Mouse (Mus musculus) limb, embryonic 11.5 days (tissue): ENCODE results near the gene Fgd6. TPM values are rescaled to one million over a fixed set of nuclear protein-coding genes. Genes with fewer than 3 reads are reported as not detected.

Experiments used
- ATAC-seq: fragments of 200-750 bp; cut with Nextera tagmentation; 2 replicates; pipeline ENCODE4 v1.8.0; 2017; ENCODE audit warnings: low read depth; ENCODE audit not compliant: insufficient number of reproducible peaks, low FRiP score, low TSS enrichment
- DNase-seq: peaks from one replicate; pipeline ENCODE4 v3.0.0-alpha.2; 2015; ENCODE audit warnings: low spot score
- H3K27ac ChIP-seq: fragments of 300-500 bp; sonication (generic); replicated peaks from 2 replicates; pipeline ENCODE4 v1.5.1; 2014; ENCODE audit warnings: low read depth, mild to moderate bottlenecking, low read length
- H3K27me3 ChIP-seq: fragments of 300-500 bp; sonication (generic); 2 replicates; pipeline ENCODE4 v1.6.1; 2014; ENCODE audit warnings: mild to moderate bottlenecking, low read length, mixed read lengths; ENCODE audit not compliant: control insufficient read depth, insufficient read depth
- H3K36me3 ChIP-seq: fragments of 300-500 bp; sonication (generic); 2 replicates; pipeline ENCODE4 v1.6.1; 2014; ENCODE audit warnings: mild to moderate bottlenecking, low read length, moderate library complexity, mixed read lengths; ENCODE audit not compliant: control insufficient read depth, insufficient read depth
- H3K4me1 ChIP-seq: fragments of 300-500 bp; sonication (generic); 2 replicates; pipeline ENCODE4 v1.6.1; 2014; ENCODE audit warnings: low read length, mixed read lengths; ENCODE audit not compliant: control insufficient read depth, insufficient read depth
- H3K4me2 ChIP-seq: fragments of 300-500 bp; sonication (generic); 2 replicates; pipeline ENCODE4 v1.6.1; 2014; ENCODE audit warnings: low read depth, mild to moderate bottlenecking, moderate library complexity; ENCODE audit not compliant: severe bottlenecking
- H3K4me3 ChIP-seq: fragments of 300-500 bp; sonication (generic); 2 replicates; pipeline ENCODE4 v1.5.1; 2014; ENCODE audit warnings: low read depth, low read length
- H3K9ac ChIP-seq: fragments of 300-500 bp; sonication (generic); 2 replicates; pipeline ENCODE4 v1.6.1; 2014; ENCODE audit warnings: mild to moderate bottlenecking, low read length
- H3K9me3 ChIP-seq: fragments of 300-500 bp; sonication (generic); 2 replicates; pipeline ENCODE4 v1.6.1; 2016; ENCODE audit warnings: low read length; ENCODE audit not compliant: control insufficient read depth
- WGBS: fragments of 180-500 bp; shearing (Covaris S2); extraction: QIAGEN DNeasy Blood & Tissue Kit; methylation state at CpG from one replicate; pipeline ENCODE4 v1.1.7; 2014; 5-methylcytosine and 5-hydroxymethylcytosine counted together
- polyA plus RNA-seq: library from polyadenylated mRNA; unstranded; fragments of >200 nt; fragmentation: Nextera tagmentation; extraction: Ambion mirVana; gene quantifications from 2 replicates; pipeline ENCODE4 v1.2.1, GENCODE M21; 2014

Gene Fgd6
- polyA plus RNA-seq, 1 experiment from 2014 or later = 6.5 TPM

DNA sequence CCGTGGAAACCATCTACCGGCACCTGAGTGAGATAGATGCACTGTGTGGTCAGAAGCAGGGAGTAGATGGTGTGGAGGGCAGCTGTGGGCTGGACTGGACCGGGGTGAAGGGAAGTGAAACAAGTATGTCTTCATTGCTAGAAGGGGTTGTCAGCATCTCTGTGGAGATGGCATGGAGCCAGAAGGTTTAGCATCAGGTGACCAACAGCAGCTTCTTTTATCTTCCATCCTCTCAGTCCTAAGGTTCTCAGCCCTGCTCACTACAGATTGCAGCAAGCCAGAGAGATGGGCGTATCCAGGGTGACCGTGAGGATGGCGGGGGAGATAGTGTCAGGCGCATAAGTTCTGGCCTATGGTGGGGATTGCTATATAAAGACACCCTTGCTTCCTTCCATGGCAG lies 86.8 kb downstream of the Fgd6 start:
- no peak overlapping the region for H3K27ac ChIP-seq
- H3K27me3 ChIP-seq = no peaks in the 10 kb centered on the region
- no peaks in the 10 kb centered on the region for H3K4me1 ChIP-seq
- DNase-seq = no peak
- H3K9ac ChIP-seq = no peak overlapping the region
- no peak for ATAC-seq
- H3K36me3 ChIP-seq = peaks cover 3% of the 10 kb centered on the region; the same call in 1 of the 2 replicates
- no peak overlapping the region for H3K4me2 ChIP-seq
- WGBS = 95% methylated on average over 7 of the region's 7 CpGs
- H3K4me3 ChIP-seq = no peak overlapping the region
- H3K9me3 ChIP-seq = no peaks in the 10 kb centered on the region

DNA sequence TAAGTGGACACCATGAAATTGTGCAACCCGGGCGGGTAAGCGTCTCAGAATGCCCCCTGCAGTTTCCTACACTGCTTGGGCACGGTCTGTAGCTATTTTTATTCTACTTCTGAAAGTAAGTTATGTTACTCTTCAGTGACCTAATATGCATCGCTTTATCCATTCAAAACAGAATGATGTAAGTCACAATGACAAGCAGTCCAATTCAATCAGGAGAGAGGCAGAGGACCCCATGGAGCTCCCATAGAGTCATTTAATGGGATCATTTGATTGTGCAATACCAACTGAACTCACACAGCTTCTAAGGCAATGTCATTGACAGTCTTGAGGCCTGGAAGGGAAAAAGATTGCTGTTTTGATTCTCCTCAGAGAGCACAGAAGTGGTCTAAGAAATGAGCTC lies 87.8 kb downstream of the Fgd6 start:
- Histone ChIP-seq H3K36me3 (peaks cover 3% of the 10 kb centered on the region; the same call in 1 of the 2 replicates), H3K4me2 (no peak overlapping the region), H3K27ac (no peak overlapping the region), H3K9ac (no peak overlapping the region), H3K4me3 (no peak overlapping the region), H3K9me3 (no peaks in the 10 kb centered on the region), H3K4me1 (no peaks in the 10 kb centered on the region), H3K27me3 (no peaks in the 10 kb centered on the region)
- ATAC-seq (no peak), DNase-seq (no peak)
- 94% methylated on average over 5 of the region's 5 CpGs for WGBS

DNA sequence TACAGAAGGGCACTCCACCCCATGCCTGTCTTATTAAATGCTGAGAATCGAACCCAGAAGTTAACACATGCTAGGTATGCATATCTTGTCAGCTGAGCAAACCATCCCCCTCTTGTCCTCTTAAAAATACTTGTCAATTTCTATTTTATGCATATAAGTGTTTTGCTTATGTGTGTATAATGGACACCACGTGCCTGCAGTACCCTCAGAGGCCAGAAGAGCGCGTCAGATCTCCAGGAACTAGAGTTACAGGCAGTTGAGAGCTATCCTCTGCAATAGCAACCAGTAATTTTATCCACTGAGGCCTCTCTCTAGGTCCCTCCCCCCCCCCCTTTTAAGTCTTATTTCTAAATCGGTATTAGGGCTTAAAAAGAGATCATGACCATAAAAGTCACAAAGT lies 88.6 kb downstream of the Fgd6 start:
- H3K9ac ChIP-seq = no peak overlapping the region
- H3K4me3 ChIP-seq = no peak overlapping the region
- H3K27ac ChIP-seq = no peak overlapping the region
- H3K4me2 ChIP-seq = no peak overlapping the region
- 77% methylated on average over 5 of the region's 5 CpGs for WGBS
- no peak for ATAC-seq
- no peaks in the 10 kb centered on the region for H3K4me1 ChIP-seq
- peaks cover 3% of the 10 kb centered on the region; the same call in 1 of the 2 replicates for H3K36me3 ChIP-seq
- no peaks in the 10 kb centered on the region for H3K27me3 ChIP-seq
- DNase-seq = no peak
- H3K9me3 ChIP-seq = no peaks in the 10 kb centered on the region

DNA sequence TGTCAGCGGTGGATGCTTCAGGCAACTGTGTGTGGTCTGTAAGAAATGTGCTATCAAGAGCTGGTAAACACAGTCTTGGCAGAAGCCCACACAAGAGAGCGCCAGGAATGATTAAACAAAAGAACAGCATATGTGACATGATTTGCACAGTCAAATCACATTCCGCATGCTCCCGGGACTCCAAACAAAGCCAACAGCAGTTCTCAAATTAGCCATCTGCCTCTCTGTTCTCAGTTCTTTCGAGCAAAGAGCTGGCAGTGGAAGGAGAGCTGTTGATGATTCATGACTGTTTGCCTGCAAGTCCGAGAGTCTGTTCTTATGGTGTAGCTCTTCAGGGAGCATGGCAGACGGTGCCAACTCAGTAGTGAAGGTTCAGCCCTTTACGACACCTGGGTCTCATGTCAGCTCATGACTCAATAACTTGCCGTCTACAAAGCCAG lies 93.9 kb downstream of the Fgd6 start:
- H3K9me3 ChIP-seq = no peaks in the 10 kb centered on the region
- 85% methylated on average over 9 of the region's 9 CpGs for WGBS
- H3K27ac ChIP-seq = no peak overlapping the region
- ATAC-seq (no peak), DNase-seq (no peak)
- H3K27me3 ChIP-seq = no peaks in the 10 kb centered on the region
- no peaks in the 10 kb centered on the region for H3K4me1 ChIP-seq
- no peak overlapping the region for H3K9ac ChIP-seq
- no peak overlapping the region for H3K4me3 ChIP-seq
- no peaks in the 10 kb centered on the region; the same call in 1 of the 2 replicates for H3K36me3 ChIP-seq
- H3K4me2 ChIP-seq = no peak overlapping the region

DNA sequence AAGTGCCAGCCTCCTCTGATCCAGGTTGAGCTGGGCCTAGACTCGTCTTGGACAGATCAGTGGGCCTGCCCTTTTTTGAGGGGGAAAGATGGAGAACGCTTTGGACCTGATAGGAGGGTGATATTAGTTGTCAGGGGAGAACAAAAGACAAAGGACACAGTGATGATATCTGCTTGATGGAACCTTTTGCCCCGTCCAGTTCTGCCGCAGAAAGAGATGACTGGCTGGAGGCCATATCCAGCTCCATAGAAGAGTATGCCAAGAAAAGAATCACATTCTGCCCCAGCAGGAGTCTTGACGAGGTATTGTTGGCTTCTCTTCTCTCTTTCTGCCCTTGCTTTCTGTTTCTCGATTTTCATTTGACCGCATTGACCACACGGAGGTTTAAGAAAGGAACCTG lies 97.3 kb downstream of the Fgd6 start:
- 88% methylated on average over 8 of the region's 8 CpGs for WGBS
- Histone ChIP-seq H3K4me3 (no peak overlapping the region), H3K4me1 (no peaks in the 10 kb centered on the region), H3K27me3 (no peaks in the 10 kb centered on the region), H3K9ac (no peak overlapping the region), H3K9me3 (no peaks in the 10 kb centered on the region), H3K4me2 (no peak overlapping the region), H3K27ac (no peak overlapping the region), H3K36me3 (no peaks in the 10 kb centered on the region)
- ATAC-seq = no peak
- no peak for DNase-seq

DNA sequence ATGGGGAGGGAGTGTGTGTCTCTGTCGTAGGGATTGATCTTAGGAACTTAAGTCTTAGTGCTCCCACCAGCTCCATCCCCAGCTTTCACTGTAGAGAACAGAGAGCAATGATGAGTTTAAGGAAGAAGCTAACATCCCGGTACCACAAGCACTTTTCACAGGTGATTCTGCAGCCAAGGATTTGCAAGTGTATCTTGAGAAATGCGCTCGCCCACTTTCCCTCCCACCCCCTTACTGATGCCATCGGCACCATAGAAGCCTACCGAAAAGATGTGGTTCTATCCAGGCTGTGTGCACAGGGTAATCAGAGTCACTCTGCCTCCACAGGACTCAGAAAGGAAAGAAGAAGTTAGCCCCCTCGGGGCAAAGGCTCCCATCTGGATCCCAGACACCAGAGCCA lies 97.9 kb downstream of the Fgd6 start:
- 87% methylated on average over 7 of the region's 7 CpGs for WGBS
- ATAC-seq (no peak), DNase-seq (no peak)
- Histone ChIP-seq H3K4me2 (no peak overlapping the region), H3K27ac (no peak overlapping the region), H3K9me3 (no peaks in the 10 kb centered on the region), H3K36me3 (no peaks in the 10 kb centered on the region), H3K9ac (no peak overlapping the region), H3K4me3 (no peak overlapping the region), H3K27me3 (no peaks in the 10 kb centered on the region), H3K4me1 (no peaks in the 10 kb centered on the region)

DNA sequence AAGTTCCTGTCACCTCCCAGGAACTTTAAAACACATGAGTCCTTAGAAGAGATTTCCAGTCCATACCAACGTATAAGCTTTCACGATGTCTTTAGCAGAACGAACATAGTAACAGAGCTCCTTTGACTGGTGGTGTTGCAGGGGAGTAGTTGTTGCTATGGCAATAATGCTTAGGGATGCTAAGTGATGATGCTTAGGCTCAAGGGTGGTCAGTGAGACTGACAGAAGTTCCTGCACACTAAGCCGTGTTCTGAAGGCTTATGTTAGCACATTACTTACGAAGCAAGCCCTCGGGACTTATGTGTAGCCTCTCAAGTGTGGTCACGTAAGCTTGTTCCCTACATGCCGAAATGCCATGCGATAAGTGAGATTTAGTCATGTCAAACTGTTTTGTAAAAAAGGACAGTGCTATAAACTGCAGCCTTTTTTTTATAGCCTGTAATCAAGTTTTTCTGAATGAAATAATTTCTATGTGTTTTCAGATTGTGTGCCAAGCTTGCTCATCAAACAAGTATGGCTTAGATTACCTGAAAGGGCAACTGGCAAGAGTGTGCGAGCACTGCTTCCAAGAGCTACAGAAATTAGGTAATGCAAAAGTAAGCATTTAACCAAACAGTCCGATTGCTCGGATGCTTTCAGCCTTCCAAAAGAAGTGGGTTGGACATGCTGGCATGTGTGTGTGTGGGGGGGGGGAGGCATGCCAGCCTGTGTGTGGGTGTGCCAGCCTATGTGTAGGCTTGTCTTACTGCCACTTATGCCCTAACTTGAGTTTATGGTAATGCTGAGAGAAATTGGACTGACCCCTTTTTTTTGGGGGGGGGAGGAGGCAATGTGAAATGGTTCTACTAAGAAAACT lies 99.0 kb downstream of the Fgd6 start:
- DNase-seq = no peak
- no peak for ATAC-seq
- H3K9me3 ChIP-seq = no peaks in the 10 kb centered on the region
- no peaks in the 10 kb centered on the region for H3K27me3 ChIP-seq
- H3K36me3 ChIP-seq = no peaks in the 10 kb centered on the region
- H3K27ac ChIP-seq = no peak overlapping the region
- 94% methylated on average over 12 of the region's 12 CpGs for WGBS
- no peaks in the 10 kb centered on the region for H3K4me1 ChIP-seq
- no peak overlapping the region for H3K4me3 ChIP-seq
- no peak overlapping the region for H3K9ac ChIP-seq
- H3K4me2 ChIP-seq = no peak overlapping the region

DNA sequence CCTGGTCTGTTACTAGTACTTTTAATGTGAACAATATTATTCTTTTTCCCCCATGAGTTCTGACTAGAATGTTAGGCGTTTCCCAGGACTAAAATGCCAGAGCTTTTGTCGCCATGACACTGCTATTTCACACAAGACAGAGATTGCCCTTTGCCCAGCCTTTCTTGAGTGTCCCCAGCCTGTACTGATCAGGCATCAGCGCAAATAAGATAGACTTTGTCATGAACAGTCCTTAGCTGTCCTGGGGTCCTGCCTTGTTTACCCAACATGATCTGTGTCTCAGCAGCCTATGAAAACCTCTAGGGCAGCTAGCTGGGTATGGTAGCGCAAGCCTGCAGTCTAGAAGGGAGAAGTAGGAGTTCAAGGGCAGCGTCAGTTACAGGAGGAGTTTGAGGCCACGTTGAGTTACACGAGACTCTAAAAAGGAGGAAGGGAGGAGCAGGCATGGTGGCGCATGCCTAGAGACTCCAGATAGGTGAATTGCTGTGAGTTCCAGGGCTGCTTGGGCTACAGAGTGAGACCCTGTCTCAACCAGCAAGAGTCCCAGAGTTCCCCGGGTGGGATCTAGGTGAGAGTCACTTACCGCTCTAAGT lies 103.2 kb downstream of the Fgd6 start:
- H3K36me3 ChIP-seq = no peaks in the 10 kb centered on the region; the same call in 1 of the 2 replicates
- no peaks in the 10 kb centered on the region for H3K27me3 ChIP-seq
- H3K27ac ChIP-seq = no peak overlapping the region
- H3K4me1 ChIP-seq = no peaks in the 10 kb centered on the region
- H3K4me3 ChIP-seq = no peak overlapping the region
- no peak overlapping the region for H3K9ac ChIP-seq
- WGBS = 91% methylated on average over 10 of the region's 10 CpGs
- no peak overlapping the region for H3K4me2 ChIP-seq
- no peaks in the 10 kb centered on the region for H3K9me3 ChIP-seq
- DNase-seq (no peak), ATAC-seq (no peak)
